Mouse (Mus musculus): ENCODE measurements at regions not wholly inside any gene's neighbourhood (a gene's known extent, or its start where the extent isn't known, plus 50 kb on each side); places are given as distances from the start of the nearest gene placed in this dataset.

- H3K36me3 ChIP-seq (replicated peaks), result no peaks in the 10 kb centered on the region
- no peak overlapping the region for H3K4me2 ChIP-seq
- 65% methylated on average over 6 of the region's 6 CpGs for WGBS
- H3K4me1 ChIP-seq, result no peaks in the 10 kb centered on the region
- H3K9me3 ChIP-seq, result no peaks in the 10 kb centered on the region
- H3K9ac ChIP-seq, result no peak overlapping the region
- ATAC-seq (replicated peaks), result no peak
- H3K27me3 ChIP-seq (replicated peaks), result no peaks in the 10 kb centered on the region
- no peak overlapping the region for H3K4me3 ChIP-seq
- no peak overlapping the region for H3K27ac ChIP-seq
Observed at GRCm38 (mm10) chr13:110907319-110907955, 347.4 kb upstream of the Actbl2 start.

DNA sequence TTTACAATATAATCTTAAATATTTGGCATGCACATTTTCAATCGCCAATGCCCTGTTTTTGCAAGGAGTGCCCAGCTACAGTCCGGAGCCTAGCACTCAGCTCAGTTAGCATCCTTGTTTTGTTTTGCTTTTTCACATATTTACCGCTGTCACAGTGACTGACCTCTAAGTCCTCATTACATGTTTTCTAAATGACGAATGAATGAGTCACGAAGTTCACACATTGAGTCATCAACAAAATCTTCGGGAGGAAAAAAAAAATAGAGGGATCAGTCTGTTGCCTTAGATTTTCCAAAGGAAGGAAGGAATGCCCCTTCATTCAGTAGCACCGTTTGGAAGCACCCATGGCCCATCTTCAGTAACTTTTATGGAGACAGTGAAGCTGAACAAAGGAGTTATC lies 342.9 kb upstream of the Actbl2 start:
- Histone ChIP-seq H3K4me2 (no peak overlapping the region), H3K9me3 (no peaks in the 10 kb centered on the region), H3K4me3 (no peak overlapping the region), H3K9ac (no peak overlapping the region), H3K4me1 (no peaks in the 10 kb centered on the region), H3K27ac (no peak overlapping the region), H3K36me3 (replicated peaks) (no peaks in the 10 kb centered on the region), H3K27me3 (replicated peaks) (no peaks in the 10 kb centered on the region)
- WGBS, result 91% methylated on average over 7 of the region's 7 CpGs
- ATAC-seq (replicated peaks), result no peak

DNA sequence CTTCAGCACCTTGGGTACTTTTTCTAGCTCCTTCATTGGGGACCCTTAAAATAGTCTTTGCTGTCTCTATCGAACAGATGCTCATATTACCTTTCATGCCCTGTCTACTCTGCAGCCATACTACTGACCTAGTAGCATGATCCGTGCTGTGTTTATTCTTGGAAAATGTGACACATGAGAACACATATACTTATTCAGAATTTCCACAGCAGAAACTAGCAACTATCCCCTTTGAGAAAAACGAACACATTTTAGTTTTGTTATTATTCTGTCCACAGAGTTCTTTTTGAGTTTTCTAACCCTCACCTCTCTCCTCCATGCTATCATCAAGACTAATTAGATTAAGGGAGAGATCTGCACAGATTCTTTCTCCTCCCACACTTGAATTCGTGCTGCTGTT lies 341.6 kb upstream of the Actbl2 start:
- no peaks in the 10 kb centered on the region for H3K9me3 ChIP-seq
- H3K4me1 ChIP-seq, result no peaks in the 10 kb centered on the region
- no peak for ATAC-seq (replicated peaks)
- H3K27me3 ChIP-seq (replicated peaks), result no peaks in the 10 kb centered on the region
- 77% methylated on average over 4 of the region's 4 CpGs for WGBS
- no peaks in the 10 kb centered on the region for H3K36me3 ChIP-seq (replicated peaks)
- H3K4me3 ChIP-seq, result no peak overlapping the region
- H3K27ac ChIP-seq, result no peak overlapping the region
- H3K9ac ChIP-seq, result no peak overlapping the region
- H3K4me2 ChIP-seq, result no peak overlapping the region

GRCm38 (mm10) chr13:110913687-110914086 lies 341.1 kb upstream of the Actbl2 start:
- Histone ChIP-seq H3K9ac (no peak overlapping the region), H3K4me2 (no peak overlapping the region), H3K27me3 (replicated peaks) (no peaks in the 10 kb centered on the region), H3K36me3 (replicated peaks) (no peaks in the 10 kb centered on the region), H3K4me1 (no peaks in the 10 kb centered on the region), H3K4me3 (no peak overlapping the region), H3K9me3 (no peaks in the 10 kb centered on the region), H3K27ac (no peak overlapping the region)
- ATAC-seq (replicated peaks), result no peak
- 85% methylated on average over 5 of the region's 5 CpGs for WGBS

GRCm38 (mm10) chr13:110915161-110915560 lies 339.7 kb upstream of the Actbl2 start:
- no peak overlapping the region for H3K4me2 ChIP-seq
- no peak overlapping the region for H3K4me3 ChIP-seq
- H3K36me3 ChIP-seq (replicated peaks), result no peaks in the 10 kb centered on the region
- no peaks in the 10 kb centered on the region for H3K9me3 ChIP-seq
- WGBS, result 65% methylated on average over 1 of the region's 1 CpGs
- no peak for ATAC-seq (replicated peaks)
- H3K27me3 ChIP-seq (replicated peaks), result no peaks in the 10 kb centered on the region
- H3K27ac ChIP-seq, result no peak overlapping the region
- no peaks in the 10 kb centered on the region for H3K4me1 ChIP-seq
- H3K9ac ChIP-seq, result no peak overlapping the region

DNA sequence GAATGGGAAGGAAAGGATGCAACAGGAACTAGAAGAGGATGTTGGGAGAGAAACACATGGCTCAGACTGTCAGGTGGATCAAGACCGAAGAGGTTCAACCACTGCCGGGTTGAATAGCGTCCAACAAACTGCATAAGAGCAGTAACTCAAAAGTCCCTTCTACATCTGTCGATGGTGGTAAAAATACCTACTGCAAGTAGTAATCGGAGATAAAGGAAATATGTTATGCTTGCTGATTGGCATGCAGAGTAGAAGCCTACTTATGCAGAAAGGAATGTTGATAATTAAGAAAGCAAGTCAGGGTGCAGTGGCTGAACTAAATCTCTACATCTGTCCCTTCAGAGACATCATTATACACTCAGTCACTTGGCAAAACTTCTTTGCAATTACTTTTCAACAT lies 330.9 kb upstream of the Actbl2 start:
- Histone ChIP-seq H3K9ac (no peak overlapping the region), H3K27ac (no peak overlapping the region), H3K9me3 (no peaks in the 10 kb centered on the region; the same call in 1 of the 2 replicates), H3K4me2 (no peak overlapping the region), H3K27me3 (replicated peaks) (no peaks in the 10 kb centered on the region), H3K4me1 (no peaks in the 10 kb centered on the region), H3K36me3 (replicated peaks) (no peaks in the 10 kb centered on the region), H3K4me3 (no peak overlapping the region)
- 95% methylated on average over 5 of the region's 5 CpGs for WGBS
- no peak for ATAC-seq (replicated peaks)

DNA sequence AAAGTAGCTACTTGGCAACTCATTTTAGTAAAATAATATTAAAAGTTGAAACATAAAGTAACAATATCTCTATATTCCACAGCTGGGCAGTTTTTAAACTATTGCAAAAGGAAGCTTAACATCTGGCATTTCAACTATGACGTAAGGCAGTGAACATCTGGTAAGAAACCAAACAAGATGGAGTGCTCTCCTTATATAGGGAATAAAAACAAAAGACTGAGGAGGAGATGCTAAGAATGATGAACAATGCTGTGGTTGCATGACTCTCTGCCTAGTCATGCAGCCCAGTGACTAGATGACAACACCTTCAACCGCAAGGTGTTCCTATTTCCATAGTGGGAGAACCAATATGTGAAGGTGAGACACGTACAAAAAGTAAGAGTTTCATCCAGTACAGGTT lies 329.9 kb upstream of the Actbl2 start:
- ATAC-seq (replicated peaks), result no peak
- 90% methylated on average over 3 of the region's 3 CpGs for WGBS
- H3K9ac ChIP-seq, result no peak overlapping the region
- H3K4me1 ChIP-seq, result no peaks in the 10 kb centered on the region
- H3K27ac ChIP-seq, result no peak overlapping the region
- H3K36me3 ChIP-seq (replicated peaks), result no peaks in the 10 kb centered on the region
- no peak overlapping the region for H3K4me2 ChIP-seq
- H3K27me3 ChIP-seq (replicated peaks), result no peaks in the 10 kb centered on the region
- H3K9me3 ChIP-seq, result no peaks in the 10 kb centered on the region; the same call in 1 of the 2 replicates
- H3K4me3 ChIP-seq, result no peak overlapping the region

DNA sequence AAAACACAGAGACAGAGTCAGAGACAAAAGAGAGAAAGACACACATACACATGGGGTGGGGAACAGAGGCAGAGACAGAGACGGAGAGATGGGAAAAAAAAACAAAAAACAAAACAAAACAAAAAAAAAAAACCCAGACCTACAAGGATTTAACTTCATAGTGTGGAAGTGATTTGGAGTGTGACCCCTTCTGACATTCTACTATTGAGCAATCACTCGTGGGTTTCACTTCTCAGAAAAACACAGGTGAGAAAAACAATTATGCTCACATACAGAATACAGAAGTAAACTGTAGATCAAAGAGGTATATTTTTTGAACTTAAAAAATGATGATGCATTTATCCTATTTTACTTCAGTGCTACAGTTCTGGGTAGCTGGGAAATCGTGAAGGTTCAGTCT lies 326.7 kb upstream of the Actbl2 start:
- Histone ChIP-seq H3K36me3 (replicated peaks) (no peaks in the 10 kb centered on the region), H3K4me1 (no peaks in the 10 kb centered on the region), H3K27ac (no peak overlapping the region), H3K9me3 (no peaks in the 10 kb centered on the region; the same call in 1 of the 2 replicates), H3K4me3 (no peak overlapping the region), H3K4me2 (no peak overlapping the region), H3K9ac (no peak overlapping the region), H3K27me3 (replicated peaks) (no peaks in the 10 kb centered on the region)
- WGBS, result 78% methylated on average over 3 of the region's 3 CpGs
- no peak for ATAC-seq (replicated peaks)

GRCm38 (mm10) chr13:110928894-110929293 lies 325.9 kb upstream of the Actbl2 start:
- H3K4me2 ChIP-seq, result no peak overlapping the region
- H3K9me3 ChIP-seq, result no peaks in the 10 kb centered on the region; the same call in 1 of the 2 replicates
- no peaks in the 10 kb centered on the region for H3K4me1 ChIP-seq
- ATAC-seq (replicated peaks), result no peak
- WGBS, result 83% methylated on average over 3 of the region's 3 CpGs
- no peaks in the 10 kb centered on the region for H3K27me3 ChIP-seq (replicated peaks)
- H3K9ac ChIP-seq, result no peak overlapping the region
- no peak overlapping the region for H3K27ac ChIP-seq
- no peak overlapping the region for H3K4me3 ChIP-seq
- H3K36me3 ChIP-seq (replicated peaks), result no peaks in the 10 kb centered on the region

DNA sequence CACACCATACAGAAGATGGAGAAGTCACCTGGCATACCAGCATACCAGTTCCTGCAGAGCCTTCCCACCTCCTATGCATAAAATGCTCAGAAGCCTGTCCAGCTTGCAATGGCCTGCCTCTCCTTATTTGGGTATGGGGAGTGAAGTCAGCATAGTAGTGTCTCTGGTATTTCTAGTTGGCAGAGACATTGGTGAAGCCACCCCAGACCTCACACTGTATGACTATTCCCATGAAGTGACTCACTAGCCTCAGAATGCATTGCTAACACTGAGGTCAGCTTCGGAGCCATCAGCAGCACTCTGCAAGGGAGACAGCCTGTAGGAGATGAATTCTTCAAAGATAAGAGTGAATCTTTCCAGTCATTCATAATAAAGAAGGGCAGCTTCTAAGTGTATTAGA lies 325.2 kb upstream of the Actbl2 start:
- 92% methylated on average over 1 of the region's 1 CpGs for WGBS
- Histone ChIP-seq H3K27ac (no peak overlapping the region), H3K4me1 (no peaks in the 10 kb centered on the region), H3K9me3 (no peaks in the 10 kb centered on the region), H3K36me3 (replicated peaks) (no peaks in the 10 kb centered on the region), H3K4me2 (no peak overlapping the region), H3K9ac (no peak overlapping the region), H3K27me3 (replicated peaks) (no peaks in the 10 kb centered on the region), H3K4me3 (no peak overlapping the region)
- no peak for ATAC-seq (replicated peaks)

- Histone ChIP-seq H3K9me3 (no peaks in the 10 kb centered on the region), H3K9ac (no peak overlapping the region), H3K4me3 (no peak overlapping the region), H3K4me2 (no peak overlapping the region), H3K36me3 (replicated peaks) (no peaks in the 10 kb centered on the region), H3K4me1 (no peaks in the 10 kb centered on the region), H3K27ac (no peak overlapping the region), H3K27me3 (replicated peaks) (no peaks in the 10 kb centered on the region)
- ATAC-seq (replicated peaks), result no peak
- 88% methylated on average over 1 of the region's 1 CpGs for WGBS
Observed at GRCm38 (mm10) chr13:110941587-110941986, 313.2 kb upstream of the Actbl2 start.

DNA sequence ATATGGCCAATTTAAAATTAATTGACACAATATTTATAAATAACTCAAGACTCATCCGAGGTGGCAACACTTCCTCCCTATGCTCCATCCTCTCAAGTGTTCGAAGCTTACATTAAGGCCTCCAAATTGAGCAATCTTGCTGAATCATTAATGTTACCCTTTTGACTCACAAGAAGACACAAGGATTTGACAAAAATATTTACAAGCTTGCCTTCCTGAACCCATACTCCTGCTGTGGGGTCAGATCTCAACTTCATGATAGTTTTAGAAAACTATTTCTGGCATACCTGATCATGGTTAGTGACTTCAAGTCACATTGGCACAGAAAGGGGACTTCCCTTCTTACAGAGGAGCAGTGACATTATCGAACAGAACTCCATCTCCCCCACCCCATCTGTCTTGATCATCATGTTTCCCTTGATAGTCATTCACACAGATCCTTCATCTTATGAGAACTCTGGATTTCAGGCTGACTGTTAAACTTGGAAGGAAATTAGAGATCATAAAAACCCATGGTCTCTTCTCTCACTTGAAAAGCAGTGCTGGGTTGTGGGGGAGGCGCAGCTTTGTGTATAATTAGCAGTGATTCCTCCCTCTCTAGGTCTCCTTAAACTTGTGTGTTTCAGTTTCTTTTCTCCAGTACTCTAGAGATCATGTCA lies 311.7 kb upstream of the Actbl2 start:
- Histone ChIP-seq H3K27me3 (replicated peaks) (no peaks in the 10 kb centered on the region), H3K9me3 (no peaks in the 10 kb centered on the region), H3K4me1 (no peaks in the 10 kb centered on the region), H3K4me3 (no peak overlapping the region), H3K36me3 (replicated peaks) (no peaks in the 10 kb centered on the region), H3K27ac (no peak overlapping the region), H3K9ac (no peak overlapping the region), H3K4me2 (no peak overlapping the region)
- WGBS, result 89% methylated on average over 4 of the region's 4 CpGs
- ATAC-seq (replicated peaks), result no peak

DNA sequence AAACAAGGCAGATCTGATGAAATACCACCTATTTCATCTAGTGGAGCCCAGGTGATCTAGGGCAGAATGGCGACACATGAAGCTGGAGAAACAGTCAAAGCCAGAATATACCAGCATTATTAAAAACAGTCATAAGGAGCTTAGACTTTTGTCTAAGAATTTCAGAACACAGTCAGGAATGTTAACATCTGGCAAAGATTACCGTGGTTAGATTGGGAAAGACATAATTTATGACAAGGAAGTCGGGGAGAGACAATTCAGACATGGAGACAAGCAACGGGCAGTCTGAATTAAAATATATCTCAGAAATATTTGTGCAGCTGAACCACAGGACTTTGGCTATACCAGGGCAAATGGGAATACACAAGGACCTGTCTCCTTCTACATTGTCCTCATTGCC lies 310.8 kb upstream of the Actbl2 start:
- Histone ChIP-seq H3K4me1 (no peaks in the 10 kb centered on the region), H3K36me3 (replicated peaks) (no peaks in the 10 kb centered on the region), H3K9me3 (no peaks in the 10 kb centered on the region), H3K4me2 (no peak overlapping the region), H3K9ac (no peak overlapping the region), H3K4me3 (no peak overlapping the region), H3K27me3 (replicated peaks) (no peaks in the 10 kb centered on the region), H3K27ac (no peak overlapping the region)
- WGBS, result 93% methylated on average over 4 of the region's 4 CpGs
- ATAC-seq (replicated peaks), result no peak
